Mouse (Mus musculus) forebrain, embryonic 14.5 days (tissue): ENCODE data around the gene 4933409G03Rik. TPM values are rescaled to one million over a fixed set of nuclear protein-coding genes. Genes with fewer than 3 reads are reported as not detected.

Source experiments
- polyA plus RNA-seq: library from polyadenylated mRNA; unstranded; fragments of >200 nt; fragmentation: Nextera tagmentation; extraction: Ambion mirVana; gene quantifications from 2 replicates; pipeline ENCODE4 v1.2.1, GENCODE M21; 2014

4933409G03Rik gene
- polyA plus RNA-seq, 1 experiment from 2014 or later: not detected

Other genes starting within 250 kb of the 4933409G03Rik start
- 23.7 and 24.0 TPM in 2 replicates for gene Stk39, start 110.1 kb upstream of the 4933409G03Rik start, polyA plus RNA-seq
- gene 4932414N04Rik, start 74.1 kb downstream of the 4933409G03Rik start, polyA plus RNA-seq: not detected in 2 replicates